Mouse (Mus musculus): Measurements from ENCODE around the gene Chid1. TPM values are rescaled to one million over a fixed set of nuclear protein-coding genes. Genes with fewer than 3 reads are reported as not detected.

Gene Chid1
- polyA plus RNA-seq (2012; rRNA removed) = 37.4 and 44.9 TPM in 2 replicates

DNA sequence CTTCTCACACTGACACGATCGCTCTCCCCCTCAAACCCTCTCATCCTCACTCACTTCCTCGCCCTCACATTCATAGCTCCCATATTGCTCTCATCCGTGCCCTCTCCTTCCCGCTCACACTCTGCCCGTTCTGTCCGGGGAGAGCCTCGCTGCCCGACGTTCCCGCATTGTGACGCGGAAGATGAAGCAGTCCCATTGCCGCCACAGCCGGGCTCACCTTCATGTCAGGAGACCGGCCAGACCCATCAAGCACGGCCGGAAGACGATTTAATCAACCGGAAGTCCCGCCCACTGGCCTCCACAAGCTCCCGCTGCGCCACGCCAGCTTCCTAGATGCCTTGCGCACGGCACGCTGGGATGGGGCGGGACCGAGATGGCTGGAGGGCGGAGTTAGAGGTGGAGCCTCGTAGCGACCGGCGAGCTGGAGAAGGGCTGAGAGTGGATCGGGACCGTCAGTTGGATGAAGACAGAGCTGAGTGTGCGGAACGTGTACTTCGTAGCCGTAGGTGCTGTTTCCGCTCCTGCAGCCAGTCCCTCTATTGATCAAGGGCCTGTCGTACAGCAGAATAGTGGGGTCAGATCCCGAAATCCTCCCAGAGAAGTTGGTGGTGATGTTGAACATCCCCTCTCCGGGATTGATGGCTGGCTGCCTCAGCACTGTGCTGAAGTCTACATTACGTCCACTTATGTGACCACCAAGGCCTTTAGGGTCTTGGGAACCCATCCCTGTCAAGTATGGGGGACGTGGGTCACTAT is at the start of gene Chid1:
Gene Chid1 (minus strand): TSS at position 302 of the 756 bp plus-strand sequence.

DNA sequence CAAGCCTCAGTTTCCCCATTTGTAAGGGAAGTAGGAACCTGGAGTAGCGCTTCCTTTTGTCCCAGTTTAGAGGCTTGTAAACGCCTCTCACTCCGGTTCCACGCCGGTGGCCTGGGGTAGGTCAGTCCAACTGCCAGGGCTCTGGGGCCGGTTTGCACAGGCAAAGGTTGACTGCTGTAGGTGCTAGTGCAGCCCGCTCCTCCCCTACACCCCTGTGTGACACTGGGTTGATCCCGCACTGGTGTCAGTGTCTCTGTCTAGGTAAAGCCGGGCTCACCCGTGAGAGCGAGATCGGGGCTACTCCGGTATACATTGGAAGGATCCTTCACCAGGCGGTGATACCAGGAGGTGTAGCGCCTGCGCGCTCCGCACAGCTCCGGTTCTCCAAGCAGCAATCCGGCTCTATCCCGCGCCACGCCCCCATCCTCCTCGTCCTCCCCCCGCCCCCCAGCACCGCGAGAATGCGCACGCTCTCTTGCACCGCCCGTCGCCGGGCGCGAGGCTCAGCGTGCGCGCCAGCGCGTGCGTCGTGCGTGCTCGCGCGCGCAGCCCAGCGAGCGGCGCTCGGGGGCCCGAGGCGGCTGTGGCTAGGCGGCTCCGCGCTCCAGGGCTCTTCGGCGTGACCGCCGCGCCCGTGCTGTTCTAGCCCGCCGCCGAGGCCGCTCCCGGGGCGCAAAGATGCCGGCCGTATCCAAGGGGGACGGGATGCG is 22.2 kb upstream of the Chid1 start, which contains the start of gene Ap2a2:
Gene Ap2a2 (plus strand): TSS at position 492 of the 710 bp plus-strand sequence.

DNA sequence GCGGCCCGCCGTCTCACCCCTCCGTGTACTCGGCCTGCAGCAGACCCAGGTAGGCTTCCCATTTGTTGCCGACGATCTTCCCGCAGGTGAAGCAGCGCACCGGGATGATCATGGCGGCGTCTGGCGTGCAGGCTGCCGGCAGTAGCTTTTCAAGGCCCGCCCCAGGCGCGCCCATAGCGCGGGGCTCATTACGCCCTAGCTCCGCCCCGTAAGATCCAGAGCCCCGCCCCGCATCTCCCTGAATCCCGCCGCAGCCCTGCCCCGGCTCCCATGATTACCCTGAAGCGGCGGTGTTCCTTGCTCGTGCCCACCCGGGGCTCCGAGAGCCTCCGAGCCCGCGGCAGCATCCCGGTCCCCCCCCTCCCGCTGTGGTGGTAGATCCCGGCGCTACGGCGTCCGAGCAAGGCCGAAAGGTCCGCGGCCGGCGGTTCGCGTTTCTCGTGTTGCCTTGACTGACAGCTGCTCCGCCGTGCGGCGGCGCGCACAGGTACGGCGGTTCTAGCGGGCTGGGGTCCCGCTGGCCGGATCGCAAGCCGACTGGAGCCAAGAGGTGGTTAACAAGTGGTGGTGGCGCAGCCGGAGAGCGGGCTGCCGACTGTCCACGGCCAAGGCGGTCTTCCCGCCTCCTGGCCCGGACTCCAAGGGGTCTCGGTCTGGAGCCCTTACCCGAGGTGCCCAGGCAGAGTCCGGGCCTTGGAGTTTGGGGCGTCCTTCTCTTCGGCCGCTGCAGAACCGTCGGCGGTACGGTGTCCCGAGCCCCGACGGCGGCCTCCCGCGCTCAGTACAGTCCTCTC is 64.4 kb downstream of the Chid1 start, which contains the start of the genes Polr2l and Tspan4:
Gene Polr2l (minus strand): TSS at position 122 of the 794 bp plus-strand sequence.
Gene Tspan4 (plus strand): TSS at position 230 of the 794 bp plus-strand sequence.

DNA sequence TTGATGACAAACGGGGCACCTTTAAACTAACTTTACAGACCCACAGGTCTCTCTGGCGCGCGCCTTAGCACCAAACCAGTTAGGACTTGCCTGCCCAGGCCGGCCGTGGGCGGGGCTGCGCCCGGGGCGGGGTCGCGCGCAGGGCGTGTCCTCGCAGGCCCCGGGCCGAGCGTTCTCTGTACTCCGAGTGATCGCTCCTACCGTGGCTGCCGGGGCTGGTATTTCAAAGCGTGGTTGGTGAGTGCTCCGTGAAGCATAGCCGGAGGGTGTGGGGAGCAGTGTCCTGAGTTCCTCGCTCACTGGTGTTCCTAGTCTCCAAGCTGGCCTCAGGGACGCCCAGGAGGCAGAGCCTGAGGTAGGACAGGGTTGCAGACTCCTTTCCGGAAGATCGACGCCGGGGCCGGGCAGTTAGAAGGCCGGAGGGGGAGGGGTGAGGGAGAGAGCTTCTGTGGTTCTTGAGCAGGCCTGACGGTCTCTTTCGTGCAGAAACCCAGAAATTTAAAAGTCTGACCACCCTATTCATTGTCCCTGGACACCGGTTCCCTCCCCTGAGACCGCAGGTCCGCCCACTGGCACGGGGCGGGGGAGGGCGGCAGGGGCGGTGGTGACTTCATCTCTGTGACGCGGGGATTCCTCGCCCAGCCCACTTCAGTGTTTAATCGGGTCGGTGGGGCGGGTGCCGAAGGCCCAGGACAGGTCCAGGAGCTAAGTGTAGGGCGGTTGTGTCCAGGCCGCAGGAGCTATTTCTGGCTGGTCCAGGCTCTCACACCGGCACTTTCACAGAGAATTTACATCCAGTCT is 72.2 kb downstream of the Chid1 start, which contains the start of gene Cd151:
Gene Cd151 (plus strand): TSS at position 163 of the 801 bp plus-strand sequence.

DNA sequence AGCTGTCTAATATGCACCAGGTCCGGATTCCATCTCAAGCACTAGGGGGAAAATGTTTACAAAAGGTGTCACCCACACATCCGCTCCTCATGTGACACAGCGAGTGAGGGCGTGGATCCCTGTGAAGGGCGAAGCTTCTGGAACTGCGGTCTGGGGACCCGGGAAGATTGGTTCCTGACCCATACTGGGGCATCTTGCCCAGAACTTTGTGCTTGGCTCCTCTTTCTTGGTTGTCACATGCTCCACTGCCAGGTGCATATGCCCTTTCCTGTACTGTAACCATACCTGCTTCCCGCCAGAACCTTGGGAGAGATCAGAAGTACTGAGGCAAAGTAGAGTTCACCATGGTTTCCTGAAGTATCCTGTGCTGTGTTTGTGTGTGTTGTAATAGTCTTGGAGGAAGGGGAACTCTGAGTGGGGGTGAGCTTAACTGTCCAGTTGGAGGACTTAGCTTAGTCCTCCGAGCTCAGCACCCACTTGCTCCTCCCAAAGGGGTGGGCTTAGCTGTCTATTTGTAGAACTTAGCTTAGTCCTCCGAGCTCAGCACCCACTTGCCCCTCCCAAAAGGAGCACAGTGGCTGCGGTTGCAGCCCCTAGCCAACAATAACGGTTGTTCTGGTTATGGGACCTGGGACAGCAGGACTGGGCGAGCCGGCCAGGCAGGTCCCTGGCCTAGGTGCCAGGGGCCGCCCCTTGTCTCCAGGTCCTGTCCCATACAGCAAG is 79.1 kb downstream of the Chid1 start, which contains the start of gene Cracr2b:
Gene Cracr2b (plus strand): TSS at position 704 of the 723 bp plus-strand sequence.

DNA sequence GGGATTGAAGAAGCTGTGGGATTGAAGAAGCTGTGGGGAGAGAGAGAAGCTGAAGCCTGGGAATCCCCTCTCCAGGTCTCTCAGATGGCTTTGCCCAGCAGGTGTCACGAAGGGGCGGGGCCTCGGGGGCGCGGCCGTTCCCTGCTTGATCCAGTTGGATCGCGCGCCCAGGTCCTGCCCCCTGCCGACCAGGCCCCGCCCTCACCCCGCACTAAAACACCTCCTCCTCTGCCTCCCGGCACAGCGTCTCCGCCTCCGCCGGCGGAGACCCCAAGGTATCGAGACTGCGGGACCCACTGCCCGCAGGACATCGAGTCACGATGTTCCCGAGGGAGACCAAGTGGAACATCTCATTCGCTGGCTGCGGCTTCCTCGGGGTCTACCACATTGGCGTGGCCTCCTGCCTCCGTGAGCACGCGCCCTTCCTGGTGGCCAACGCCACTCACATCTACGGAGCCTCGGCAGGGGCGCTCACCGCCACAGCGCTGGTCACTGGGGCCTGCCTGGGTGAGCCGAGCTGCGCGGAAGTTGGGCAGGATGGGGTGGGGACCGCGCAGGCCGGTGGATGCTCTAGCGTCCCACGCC is 84.6 kb downstream of the Chid1 start, which contains the start of gene Pnpla2:
Gene Pnpla2 (plus strand): TSS at position 232 of the 585 bp plus-strand sequence.

DNA sequence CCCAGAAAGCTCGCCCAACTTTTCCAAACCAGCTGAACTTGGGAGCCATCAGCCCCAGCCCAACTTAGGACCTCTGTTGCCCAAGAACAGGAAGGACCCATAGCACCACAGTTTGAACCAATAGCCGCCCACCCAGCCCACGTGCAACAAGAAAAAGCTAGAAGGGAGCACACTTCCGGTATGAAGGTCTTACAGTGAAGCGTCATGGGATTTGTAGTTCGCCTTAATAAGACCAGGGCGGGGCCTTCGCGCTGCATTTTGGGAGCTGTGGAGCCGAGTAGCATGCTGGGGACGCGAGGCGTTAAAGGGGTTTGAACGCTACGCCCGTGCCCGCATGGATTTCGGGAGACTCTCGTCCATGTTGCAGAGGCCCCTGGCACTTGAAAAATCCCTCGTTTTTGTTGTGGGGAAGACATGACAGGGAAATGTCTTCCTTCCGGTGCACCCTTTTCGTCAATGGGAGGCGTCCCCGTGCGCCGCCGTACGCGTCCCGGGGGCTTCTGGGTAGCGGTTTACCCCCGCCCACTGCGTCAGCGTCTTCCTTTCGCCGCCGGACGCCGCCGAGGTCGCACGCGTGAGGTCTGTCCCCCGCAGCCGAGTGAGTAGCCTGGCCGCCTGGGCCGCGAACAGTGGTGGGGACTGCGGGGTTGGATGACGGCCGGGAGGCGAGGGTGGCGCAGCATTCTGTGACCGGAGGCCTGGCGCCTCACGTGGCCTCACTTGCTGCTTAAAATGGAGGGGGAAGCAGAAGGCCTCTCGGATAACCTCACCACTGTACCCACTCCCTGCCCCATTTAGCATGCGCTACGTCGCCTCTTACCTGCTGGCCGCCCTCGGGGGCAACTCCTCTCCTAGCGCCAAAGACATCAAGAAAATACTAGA is 92.3 kb downstream of the Chid1 start, which contains the start of gene Rplp2:
Gene Rplp2 (plus strand): TSS at position 261 of the 882 bp plus-strand sequence.

DNA sequence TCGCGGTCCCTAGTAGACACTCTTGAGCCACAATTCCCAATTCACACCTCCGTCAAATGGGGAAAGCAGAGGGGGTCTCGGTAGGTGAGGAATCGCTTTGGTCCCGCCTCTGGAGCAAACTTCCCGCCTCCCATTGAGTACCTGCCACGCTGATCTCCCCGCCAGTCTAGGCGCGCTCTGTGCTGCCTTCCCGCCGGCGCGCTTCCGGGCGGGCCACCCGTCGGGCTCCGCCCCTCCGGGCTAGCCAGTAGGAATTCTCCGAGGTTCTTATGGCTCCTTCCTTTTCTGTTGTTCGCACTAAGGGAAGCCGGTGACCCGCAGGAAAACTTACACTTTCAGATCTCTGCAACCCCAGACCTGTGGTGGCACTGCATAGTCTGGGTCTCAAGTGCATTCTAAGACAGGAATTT is 95.8 kb downstream of the Chid1 start, which contains the start of gene Pidd1:
Gene Pidd1 (minus strand): TSS at position 198 of the 410 bp plus-strand sequence.

Other genes starting within 250 kb of the Chid1 start
- 0.13 and 0.29 TPM in 2 replicates for gene Drd4, start 247.9 kb downstream of the Chid1 start, polyA plus RNA-seq (2012; rRNA removed)
- 21.1 and 26.0 TPM in 2 replicates for gene Deaf1, start 212.2 kb downstream of the Chid1 start, polyA plus RNA-seq (2012; rRNA removed)
- 22.3 and 31.1 TPM in 2 replicates for gene Tmem80, start 212.1 kb downstream of the Chid1 start, polyA plus RNA-seq (2012; rRNA removed)
- gene Eps8l2, start 201.0 kb downstream of the Chid1 start, polyA plus RNA-seq (2012; rRNA removed) = 257 and 334 TPM in 2 replicates
- gene Taldo1, start 147.7 kb downstream of the Chid1 start, polyA plus RNA-seq (2012; rRNA removed) = 262 and 282 TPM in 2 replicates
- 61.5 and 75.6 TPM in 2 replicates for gene Gatd1, start 125.7 kb downstream of the Chid1 start, polyA plus RNA-seq (2012; rRNA removed)
- gene Cend1, start 110.4 kb downstream of the Chid1 start, polyA plus RNA-seq (2012; rRNA removed) = 2.0 and 2.2 TPM in 2 replicates
- 65.1 and 72.7 TPM in 2 replicates for gene Slc25a22, start 102.0 kb downstream of the Chid1 start, polyA plus RNA-seq (2012; rRNA removed)
- 11.9 and 14.2 TPM in 2 replicates for gene Pidd1, start 95.8 kb downstream of the Chid1 start, polyA plus RNA-seq (2012; rRNA removed)
- gene Rplp2, start 92.5 kb downstream of the Chid1 start, polyA plus RNA-seq (2012; rRNA removed) = 439 and 527 TPM in 2 replicates
- 212 and 220 TPM in 2 replicates for gene Pnpla2, start 84.7 kb downstream of the Chid1 start, polyA plus RNA-seq (2012; rRNA removed)
- gene Cracr2b, start 78.8 kb downstream of the Chid1 start, polyA plus RNA-seq (2012; rRNA removed) = 147 and 153 TPM in 2 replicates
- 370 and 431 TPM in 2 replicates for gene Cd151, start 72.5 kb downstream of the Chid1 start, polyA plus RNA-seq (2012; rRNA removed)
- 27.1 and 30.2 TPM in 2 replicates for gene Polr2l, start 64.7 kb downstream of the Chid1 start, polyA plus RNA-seq (2012; rRNA removed)
- 30.1 and 34.6 TPM in 2 replicates for gene Tspan4, start 64.6 kb downstream of the Chid1 start, polyA plus RNA-seq (2012; rRNA removed)
- 38.8 and 43.3 TPM in 2 replicates for gene Ap2a2, start 22.3 kb upstream of the Chid1 start, polyA plus RNA-seq (2012; rRNA removed)
- gene Muc6, start 115.5 kb upstream of the Chid1 start, polyA plus RNA-seq (2012; rRNA removed) = 0.14 and 0.29 TPM in 2 replicates
- gene Muc2, start 150.5 kb upstream of the Chid1 start, polyA plus RNA-seq (2012; rRNA removed) = 9,788 and 12,769 TPM in 2 replicates
- not detected in 2 replicates for gene Muc5ac, start 249.1 kb upstream of the Chid1 start, polyA plus RNA-seq (2012; rRNA removed)